Mouse (Mus musculus): ENCODE results near the gene Sesn1. TPM values are rescaled to one million over a fixed set of nuclear protein-coding genes. Genes with fewer than 3 reads are reported as not detected.
A peak's percentile ranks its signal among the peaks of the same experiment; 100 is the strongest.
"Not testable (repeated sequence)": the region's sequence is repeated elsewhere in the genome, so short reads cannot be mapped to it uniquely, and the experiment has no call there.

The Sesn1 gene
- polyA plus RNA-seq, 1 experiment from 2014 or later: 15.0 TPM

DNA sequence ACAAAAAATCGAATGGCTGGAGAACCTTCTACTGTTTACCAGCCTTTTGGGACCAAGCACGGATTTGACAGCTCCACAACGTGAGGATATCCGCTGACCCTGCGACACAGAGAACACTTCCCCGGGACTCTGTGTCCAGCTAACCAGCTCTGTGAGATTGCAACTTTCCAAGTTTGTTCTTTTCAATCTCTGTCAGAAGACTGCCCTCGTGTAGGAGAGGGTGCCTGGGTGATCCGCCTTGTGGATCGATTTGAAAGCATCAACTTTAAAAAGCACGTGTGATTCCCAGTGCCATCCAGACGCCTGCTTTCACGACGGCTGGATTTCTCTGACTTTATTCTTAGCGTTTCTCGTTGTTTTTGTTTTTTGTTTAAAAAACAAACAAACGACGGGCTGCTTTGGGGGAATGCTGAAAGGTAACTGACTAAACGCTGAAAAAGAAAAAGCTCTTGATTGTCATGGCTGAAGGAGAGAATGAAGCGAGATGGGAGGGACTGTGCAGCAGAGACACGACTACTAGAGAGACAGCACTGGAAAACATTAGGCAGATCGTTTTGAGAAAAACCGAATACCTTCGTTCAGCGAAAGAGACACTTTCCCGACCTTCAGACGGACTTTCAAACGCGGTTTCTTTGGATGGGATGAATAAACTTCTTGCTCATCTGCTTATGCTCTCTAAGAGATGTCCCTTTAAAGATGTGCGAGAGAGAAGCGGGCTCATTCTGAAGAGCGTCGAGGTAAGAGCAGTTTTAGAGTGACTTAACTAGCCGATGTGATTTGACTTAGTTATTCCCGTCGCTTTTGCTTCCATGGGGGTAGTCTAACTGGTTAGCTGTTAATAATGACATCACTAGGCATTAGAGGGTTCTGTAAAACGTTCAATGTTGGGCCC, 1.1 kb downstream of the Sesn1 start:
- H3K4me3 ChIP-seq: peak overlapping the region; percentile 82
- peaks cover 7% of the 10 kb centered on the region; the same call in 1 of the 2 replicates for H3K36me3 ChIP-seq
- under 1% methylated on average over 36 of the region's 36 CpGs for WGBS
- H3K4me1 ChIP-seq: peaks cover 34% of the 10 kb centered on the region
- DNase-seq (ENCODE audit: low spot score): no peak
- no peaks in the 10 kb centered on the region for H3K9me3 ChIP-seq (replicated peaks)
- no peaks in the 10 kb centered on the region for H3K27me3 ChIP-seq (ENCODE audit: low read depth, poor library complexity, severe bottlenecking)
- peak overlapping the region; percentile 94 for H3K27ac ChIP-seq (replicated peaks)

DNA sequence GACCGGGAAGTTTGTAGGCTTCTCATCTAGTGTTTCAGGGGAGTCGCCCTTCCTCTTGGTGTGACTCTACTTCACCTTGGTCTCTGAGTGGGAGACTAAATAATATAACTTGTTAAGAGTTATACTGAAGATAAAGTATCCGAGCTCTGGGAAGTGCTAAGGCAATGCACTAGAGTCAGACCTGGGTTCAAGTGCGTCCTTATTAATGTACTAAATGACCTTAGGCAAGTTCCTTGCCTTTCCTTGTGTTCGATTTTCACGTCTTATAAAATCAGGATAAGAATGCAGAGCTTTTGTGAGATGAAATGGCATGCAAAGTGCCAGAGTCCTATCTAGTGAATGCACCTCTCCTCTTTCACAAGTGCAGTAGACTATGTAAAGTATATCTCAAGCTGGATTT, 2.8 kb downstream of the Sesn1 start:
- Histone ChIP-seq H3K36me3 (peaks cover 5% of the 10 kb centered on the region; the same call in 1 of the 2 replicates), H3K27ac (replicated peaks) (no peak overlapping the region), H3K4me1 (peaks cover 34% of the 10 kb centered on the region), H3K9me3 (replicated peaks) (no peaks in the 10 kb centered on the region), H3K27me3 (ENCODE audit: low read depth, poor library complexity, severe bottlenecking) (no peaks in the 10 kb centered on the region), H3K4me3 (peak overlapping the region; percentile 82)
- DNase-seq (ENCODE audit: low spot score): no peak
- 85% methylated on average over 6 of the region's 6 CpGs for WGBS

DNA sequence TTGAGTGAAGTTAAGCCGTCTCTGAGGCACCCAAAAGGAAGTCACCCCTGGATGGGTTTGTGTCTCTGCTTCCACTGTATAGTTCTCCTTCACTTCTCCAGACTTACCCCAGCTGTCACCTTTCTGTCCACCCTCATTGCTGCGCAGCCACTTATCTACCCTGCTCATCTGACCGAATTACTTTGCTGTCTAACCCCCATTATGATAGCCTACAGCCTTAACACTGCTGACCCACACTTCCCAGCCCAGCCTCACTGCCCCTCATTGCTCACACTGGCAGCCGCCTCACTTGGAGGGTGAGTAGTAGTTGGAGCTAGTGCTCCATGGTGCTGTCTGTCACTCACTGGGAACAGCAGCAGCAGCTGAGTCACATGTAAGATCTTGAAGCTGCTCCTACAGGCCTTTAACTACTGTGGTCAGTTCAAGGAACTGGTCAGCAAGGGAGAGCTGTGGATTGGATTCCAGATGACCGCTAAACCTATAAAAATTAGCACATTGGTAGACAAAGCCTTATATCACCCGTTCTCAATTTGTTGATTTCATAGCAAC, 4.6 kb downstream of the Sesn1 start:
- no peak for DNase-seq (ENCODE audit: low spot score)
- Histone ChIP-seq H3K27ac (replicated peaks) (no peak overlapping the region), H3K4me3 (no peak overlapping the region), H3K9me3 (replicated peaks) (no peaks in the 10 kb centered on the region), H3K36me3 (no peaks in the 10 kb centered on the region), H3K4me1 (peaks cover 34% of the 10 kb centered on the region), H3K27me3 (ENCODE audit: low read depth, poor library complexity, severe bottlenecking) (no peaks in the 10 kb centered on the region)
- WGBS: 87% methylated on average over 6 of the region's 6 CpGs

DNA sequence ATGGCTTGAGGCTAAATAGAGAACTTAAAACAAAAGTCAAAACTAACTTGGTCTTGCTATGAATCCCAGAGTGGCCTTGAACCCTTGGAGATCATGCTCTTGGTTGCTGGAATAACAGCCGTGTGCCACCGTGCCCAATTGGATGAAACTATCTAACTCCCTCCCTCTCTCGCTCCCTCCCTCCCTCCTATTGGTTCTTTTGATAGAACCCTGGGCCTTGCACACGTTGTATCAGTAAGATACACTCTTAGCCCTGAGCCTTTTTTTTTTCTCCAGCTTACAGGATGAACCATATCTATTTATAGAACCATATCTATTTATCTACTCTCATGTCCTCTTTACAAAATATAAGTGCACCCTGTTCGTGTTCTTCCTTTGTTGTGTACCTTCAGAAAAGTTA, 6.8 kb downstream of the Sesn1 start:
- DNase-seq (ENCODE audit: low spot score): no peak
- Histone ChIP-seq H3K9me3 (replicated peaks) (no peaks in the 10 kb centered on the region), H3K27ac (replicated peaks) (no peak overlapping the region), H3K27me3 (ENCODE audit: low read depth, poor library complexity, severe bottlenecking) (no peaks in the 10 kb centered on the region), H3K4me1 (peaks cover 27% of the 10 kb centered on the region), H3K4me3 (no peak overlapping the region), H3K36me3 (no peaks in the 10 kb centered on the region)
- 87% methylated on average over 5 of the region's 5 CpGs for WGBS

DNA sequence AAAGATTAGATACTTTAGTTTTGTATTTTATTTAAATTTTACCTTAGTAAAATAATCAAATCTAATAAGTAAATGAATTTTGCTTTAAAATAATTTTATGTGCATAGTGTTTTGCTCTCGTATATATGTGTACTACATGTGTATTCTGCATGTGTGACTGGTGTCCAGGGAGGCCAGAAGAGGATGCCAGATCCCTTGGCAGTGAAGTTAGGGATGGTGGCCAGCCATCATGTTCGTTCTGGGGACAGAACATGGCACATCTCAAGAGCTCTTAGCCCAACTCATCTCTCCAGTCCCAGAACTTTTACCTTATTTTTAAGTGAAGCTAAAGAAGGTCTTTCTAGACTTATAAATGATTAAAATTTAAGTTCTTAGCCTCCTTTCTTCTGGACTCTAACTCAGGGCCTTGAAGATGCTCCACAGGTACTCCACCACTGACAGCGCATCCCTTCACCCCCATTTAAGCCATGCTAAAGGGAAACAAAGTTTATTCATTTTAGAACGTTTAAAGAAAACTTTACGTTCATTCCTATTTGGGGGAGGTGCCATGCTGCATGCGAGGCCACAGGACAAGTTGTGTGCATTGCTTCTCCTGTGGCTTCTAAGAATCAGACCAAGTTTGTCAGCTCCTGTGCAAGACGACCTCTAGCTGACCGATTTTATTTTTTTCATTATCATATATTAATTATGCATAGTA, 8.4 kb downstream of the Sesn1 start:
- Histone ChIP-seq H3K27me3 (ENCODE audit: low read depth, poor library complexity, severe bottlenecking) (no peaks in the 10 kb centered on the region), H3K36me3 (no peaks in the 10 kb centered on the region), H3K4me3 (no peak overlapping the region), H3K4me1 (peaks cover 11% of the 10 kb centered on the region), H3K27ac (replicated peaks) (no peak overlapping the region), H3K9me3 (replicated peaks) (no peaks in the 10 kb centered on the region)
- no peak for DNase-seq (ENCODE audit: low spot score)
- 89% methylated on average over 8 of the region's 8 CpGs for whole genome bisulfite sequencing

DNA sequence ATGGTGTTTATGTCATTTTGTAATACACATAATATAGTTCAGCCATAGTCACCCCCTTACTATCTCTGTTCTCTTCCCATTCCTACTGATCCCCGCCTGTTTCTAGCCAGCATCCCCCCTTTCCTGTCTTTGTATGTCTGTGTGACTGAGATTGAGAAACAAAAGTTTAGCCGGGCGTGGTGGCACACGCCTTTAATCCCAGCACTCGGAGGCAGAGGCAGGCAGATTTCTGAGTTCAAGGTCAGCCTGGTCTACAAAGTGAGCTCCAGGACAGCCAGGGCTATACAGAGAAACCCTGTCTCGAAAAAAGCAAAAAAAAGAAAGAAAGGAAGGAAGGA, 9.0 kb downstream of the Sesn1 start:
- not testable (repeated sequence) for H3K4me1 ChIP-seq; DNase-seq (ENCODE audit: low spot score); H3K36me3 ChIP-seq; H3K4me3 ChIP-seq; H3K9me3 ChIP-seq (replicated peaks); H3K27ac ChIP-seq (replicated peaks); H3K27me3 ChIP-seq (ENCODE audit: low read depth, poor library complexity, severe bottlenecking)
- 93% methylated on average over 6 of the region's 6 CpGs for WGBS

DNA sequence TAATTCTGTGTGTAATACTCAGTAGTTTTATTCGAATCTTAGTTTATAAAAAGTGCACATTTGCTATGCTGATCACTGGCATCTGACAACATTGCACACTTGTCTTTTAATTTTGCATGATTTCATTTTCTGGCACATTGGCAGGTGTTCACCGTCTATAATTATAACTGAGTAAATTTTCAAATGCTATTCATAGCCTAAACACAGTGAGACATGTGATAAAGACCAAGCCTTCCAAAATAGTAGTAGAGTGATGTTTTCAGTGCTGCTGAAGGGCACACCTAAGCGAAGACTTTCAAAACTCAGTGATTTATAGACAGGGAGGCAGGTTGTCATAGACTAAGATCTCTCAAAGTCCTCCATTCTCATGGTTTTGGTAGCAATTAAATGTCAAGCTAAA, 9.6 kb downstream of the Sesn1 start:
- Histone ChIP-seq H3K36me3 (no peaks in the 10 kb centered on the region), H3K4me1 (peaks cover 2% of the 10 kb centered on the region), H3K4me3 (no peak overlapping the region), H3K27ac (replicated peaks) (no peak overlapping the region), H3K27me3 (ENCODE audit: low read depth, poor library complexity, severe bottlenecking) (no peaks in the 10 kb centered on the region), H3K9me3 (replicated peaks) (no peaks in the 10 kb centered on the region)
- no peak for DNase-seq (ENCODE audit: low spot score)
- WGBS: 93% methylated on average over 3 of the region's 3 CpGs

DNA sequence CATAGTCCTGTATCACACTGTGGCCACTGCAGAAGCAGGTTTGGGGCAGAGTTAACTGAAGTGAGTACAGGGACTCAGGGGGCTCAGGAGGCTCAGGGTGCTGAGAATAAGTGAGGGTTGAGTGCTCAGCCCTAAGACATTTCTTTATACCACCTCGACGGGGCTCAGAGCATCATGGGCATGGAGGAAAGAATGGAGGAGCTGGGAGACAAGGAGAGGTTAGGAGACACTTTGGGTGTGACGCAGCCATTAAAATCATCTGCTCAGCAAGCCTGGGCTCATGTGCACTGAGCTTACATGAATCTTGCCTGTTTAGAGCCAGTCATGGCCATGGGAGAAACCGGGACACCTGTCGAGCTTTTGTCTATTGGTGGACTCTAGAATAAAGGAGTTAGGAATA, 10.7 kb downstream of the Sesn1 start:
- Histone ChIP-seq H3K9me3 (replicated peaks) (no peaks in the 10 kb centered on the region), H3K36me3 (no peaks in the 10 kb centered on the region), H3K4me1 (no peaks in the 10 kb centered on the region), H3K4me3 (no peak overlapping the region), H3K27me3 (ENCODE audit: low read depth, poor library complexity, severe bottlenecking) (no peaks in the 10 kb centered on the region), H3K27ac (replicated peaks) (no peak overlapping the region)
- DNase-seq (ENCODE audit: low spot score): no peak
- 84% methylated on average over 5 of the region's 5 CpGs for WGBS

DNA sequence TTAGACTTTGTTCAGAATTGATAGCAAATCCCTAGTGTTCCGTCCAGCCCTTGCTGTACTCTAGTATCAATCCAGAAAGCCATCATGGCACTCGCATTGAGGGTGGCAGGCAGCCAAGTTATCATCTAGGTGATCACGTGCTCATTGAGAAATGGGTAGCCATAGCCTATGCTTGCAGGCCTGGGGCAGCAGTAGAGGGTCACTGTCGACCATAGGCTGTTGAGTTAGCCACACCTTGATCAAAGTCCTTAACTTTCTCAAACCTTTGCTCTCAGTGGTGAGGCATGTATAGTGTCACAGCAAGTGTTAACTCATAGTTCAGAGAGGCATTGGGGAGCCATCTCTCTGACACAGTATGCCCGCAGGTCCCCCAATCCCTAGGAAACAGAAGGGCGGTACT, 11.4 kb downstream of the Sesn1 start:
- Histone ChIP-seq H3K27ac (replicated peaks) (no peak overlapping the region), H3K36me3 (no peaks in the 10 kb centered on the region), H3K4me1 (no peaks in the 10 kb centered on the region), H3K9me3 (replicated peaks) (no peaks in the 10 kb centered on the region), H3K4me3 (no peak overlapping the region), H3K27me3 (ENCODE audit: low read depth, poor library complexity, severe bottlenecking) (no peaks in the 10 kb centered on the region)
- DNase-seq (ENCODE audit: low spot score): no peak
- WGBS: 90% methylated on average over 6 of the region's 6 CpGs

DNA sequence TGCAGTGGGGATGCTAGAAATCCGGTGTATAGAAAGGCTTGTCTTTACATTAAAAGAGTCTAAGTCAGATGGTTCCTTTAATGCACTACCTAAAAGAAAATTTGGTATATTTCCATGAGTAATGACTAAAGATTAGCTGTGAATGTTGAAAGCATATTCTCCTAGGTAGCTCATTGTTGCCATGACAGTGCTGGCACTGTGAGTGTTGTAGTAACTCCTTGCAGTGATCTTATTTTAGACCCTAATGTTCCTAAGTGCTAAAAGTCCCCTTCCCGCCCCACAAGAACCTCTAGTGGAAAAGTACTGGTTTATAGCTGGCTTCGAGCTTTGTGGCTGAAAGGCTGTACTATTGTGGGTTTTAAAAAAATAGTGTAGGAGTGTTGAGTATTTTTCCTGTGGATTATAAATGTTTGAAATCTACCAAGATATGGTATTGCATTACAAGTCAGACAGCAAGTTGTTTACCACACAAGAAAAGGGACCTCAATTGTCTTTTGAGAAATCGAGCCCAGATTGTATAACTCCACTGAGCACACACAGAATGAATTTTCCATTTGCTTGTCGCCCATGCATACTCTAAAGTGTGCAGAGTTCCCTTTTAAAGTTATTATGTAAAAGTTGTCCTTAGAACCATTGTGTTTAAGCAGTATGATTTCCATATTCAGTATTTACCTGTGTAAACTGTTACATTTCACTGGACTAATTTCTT, 13.0 kb downstream of the Sesn1 start:
- no peaks in the 10 kb centered on the region for H3K27me3 ChIP-seq (ENCODE audit: low read depth, poor library complexity, severe bottlenecking)
- 86% methylated on average over 5 of the region's 5 CpGs for WGBS
- H3K4me1 ChIP-seq: no peaks in the 10 kb centered on the region
- H3K4me3 ChIP-seq: no peak overlapping the region
- no peak for DNase-seq (ENCODE audit: low spot score)
- H3K9me3 ChIP-seq (replicated peaks): no peaks in the 10 kb centered on the region
- H3K27ac ChIP-seq (replicated peaks): no peak overlapping the region
- H3K36me3 ChIP-seq: no peaks in the 10 kb centered on the region

DNA sequence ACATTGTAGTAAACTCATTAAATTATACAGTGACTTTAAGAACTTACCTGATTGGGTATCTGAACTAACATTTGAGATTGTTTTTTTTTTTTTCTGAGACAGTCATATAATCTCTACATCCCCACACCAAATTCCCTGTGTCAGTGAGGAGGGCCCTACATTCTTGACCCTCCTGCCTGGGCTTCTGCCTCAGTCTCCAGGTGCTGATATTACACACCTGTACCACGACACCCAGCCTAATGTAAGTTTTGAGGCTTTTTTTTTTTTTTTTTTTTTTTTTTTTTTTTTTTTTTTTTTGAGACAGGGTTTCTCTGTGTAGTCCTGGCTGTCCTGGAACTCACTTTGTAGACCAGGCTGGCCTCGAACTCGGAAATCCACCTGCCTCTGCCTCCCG, 13.5 kb downstream of the Sesn1 start:
- not testable (repeated sequence) for H3K4me3 ChIP-seq; DNase-seq (ENCODE audit: low spot score); H3K36me3 ChIP-seq; H3K27ac ChIP-seq (replicated peaks); H3K27me3 ChIP-seq (ENCODE audit: low read depth, poor library complexity, severe bottlenecking); H3K9me3 ChIP-seq (replicated peaks); H3K4me1 ChIP-seq
- WGBS: 93% methylated on average over 4 of the region's 4 CpGs

DNA sequence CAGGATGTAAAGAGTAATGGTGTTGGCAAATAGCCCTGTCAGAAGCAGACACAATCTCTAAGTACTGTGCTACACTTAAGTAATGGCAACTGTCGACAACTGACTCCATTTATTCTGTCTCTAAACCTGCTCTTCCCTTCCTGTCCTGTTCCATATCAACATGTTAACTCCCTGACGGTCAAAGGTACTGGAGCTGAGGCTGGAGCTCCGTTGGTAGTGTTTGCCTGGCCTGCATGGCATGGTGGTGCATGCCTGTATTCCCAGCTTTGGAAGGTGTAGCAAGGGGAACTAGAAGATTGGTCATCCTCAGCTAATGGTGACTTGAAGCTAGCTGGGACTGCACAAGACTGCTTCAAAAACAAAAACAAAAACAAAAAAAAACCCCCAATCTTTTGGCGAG, 14.2 kb downstream of the Sesn1 start:
- DNase-seq (ENCODE audit: low spot score): no peak
- no peaks in the 10 kb centered on the region for H3K9me3 ChIP-seq (replicated peaks)
- no peaks in the 10 kb centered on the region for H3K4me1 ChIP-seq
- no peak overlapping the region for H3K4me3 ChIP-seq
- 84% methylated on average over 4 of the region's 4 CpGs for WGBS
- H3K27ac ChIP-seq (replicated peaks): no peak overlapping the region
- no peaks in the 10 kb centered on the region for H3K36me3 ChIP-seq
- no peaks in the 10 kb centered on the region for H3K27me3 ChIP-seq (ENCODE audit: low read depth, poor library complexity, severe bottlenecking)

DNA sequence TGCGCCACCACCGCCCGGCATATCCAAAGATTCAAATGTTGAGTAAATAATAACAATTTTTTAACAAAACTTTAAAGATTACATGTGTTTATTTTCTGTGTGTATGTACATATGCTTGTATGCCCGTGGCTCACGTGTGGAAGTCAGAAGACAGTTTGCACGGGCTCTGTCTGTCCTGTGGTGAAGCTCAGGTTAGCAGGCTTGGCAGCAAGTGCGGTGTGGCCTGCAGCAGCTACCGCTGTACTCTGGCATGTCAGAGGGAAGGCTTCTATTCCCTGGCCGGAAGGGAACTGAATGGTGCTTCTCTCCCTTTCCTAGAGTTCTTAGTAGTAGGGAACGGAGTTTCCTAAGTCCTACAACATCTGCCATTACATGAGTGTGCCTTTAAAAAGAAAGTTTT, 15.3 kb downstream of the Sesn1 start:
- 90% methylated on average over 10 of the region's 10 CpGs for WGBS
- H3K9me3 ChIP-seq (replicated peaks): no peaks in the 10 kb centered on the region
- H3K4me3 ChIP-seq: no peak overlapping the region
- H3K27ac ChIP-seq (replicated peaks): no peak overlapping the region
- H3K4me1 ChIP-seq: no peaks in the 10 kb centered on the region
- H3K36me3 ChIP-seq: no peaks in the 10 kb centered on the region
- no peaks in the 10 kb centered on the region for H3K27me3 ChIP-seq (ENCODE audit: low read depth, poor library complexity, severe bottlenecking)
- DNase-seq (ENCODE audit: low spot score): no peak
